Comparison of ENCODE assay signal across 8 mouse cellular contexts in the genomic region with DNA sequence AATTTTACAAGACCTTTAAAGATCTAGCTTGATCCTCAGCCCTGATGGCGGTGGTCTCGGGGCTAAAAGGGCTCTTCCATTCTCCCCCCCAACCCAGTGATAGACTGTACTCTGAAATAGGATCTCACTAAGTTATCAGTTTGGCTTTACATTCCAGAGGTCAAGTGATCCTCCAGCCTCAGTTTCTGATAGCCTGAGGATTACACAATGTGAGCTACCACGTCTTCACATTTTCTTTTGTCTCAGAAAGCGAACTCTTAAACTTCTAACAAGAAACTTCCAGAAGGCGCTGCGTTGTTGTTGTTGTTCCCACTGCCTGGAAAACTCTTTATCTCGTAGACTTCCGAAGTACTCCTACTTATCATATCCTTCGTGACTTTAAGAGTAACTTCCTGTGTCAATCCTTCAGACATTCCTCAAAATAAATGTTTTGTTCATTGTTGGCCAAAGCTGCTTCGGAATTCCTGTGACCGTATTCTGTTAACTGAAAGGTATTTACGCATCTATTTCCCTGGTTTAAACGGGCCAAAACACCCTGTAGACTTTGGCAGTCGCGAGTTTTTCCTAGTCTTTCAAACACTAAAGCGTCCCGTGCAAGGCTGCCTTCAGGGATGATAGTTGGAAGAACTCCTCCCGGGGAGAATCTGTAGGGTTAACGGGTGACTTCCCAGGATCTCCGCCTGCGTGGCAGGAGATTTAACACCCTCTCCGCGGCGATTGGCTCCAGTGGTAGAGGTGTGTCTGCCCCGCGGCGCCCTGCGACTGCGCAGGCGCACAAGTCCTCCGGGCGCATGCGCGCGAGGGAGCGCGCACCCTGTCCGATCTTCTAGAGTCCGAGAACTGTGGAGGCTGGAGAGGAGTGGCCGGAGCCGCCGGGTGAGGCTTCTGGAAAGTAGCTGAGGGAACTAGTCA. TPM values are rescaled to one million over a fixed set of nuclear protein-coding genes. Genes with fewer than 3 reads are reported as not detected.
DNase-seq lines count a peak whose midpoint lies in the region; ATAC-seq and TF ChIP-seq lines count a peak whose summit lies in the region.

A gene (plus strand): TSS at position 786 of the 912 bp plus-strand sequence.

- CTCF ChIA-PET in Patski (lab: Charles Lee): interaction anchor here (1.3 kb wide), 1 partner anchor 41 kb away, joined by 4 read pairs; no protein-coding TSS in a partner anchor

- H3K36me3 ChIP-seq in hindbrain, embryonic 13.5 days: peaks cover 10% of the 10 kb centered on the region

- ATAC-seq in Patski: peak; percentile 86
- ATAC-seq in hindbrain, embryonic 13.5 days (ENCODE audit: low FRiP score): peak; percentile 94

- DNase-seq in Patski (ENCODE audit: low read depth, low spot score): peak; percentile 89
- DNase-seq in cerebellum, postnatal 14 days: peak; percentile 92 to 97
- peak; percentile 90 to 91 for DNase-seq in frontal cortex, postnatal 14 days (ENCODE audit: low spot score in 2 of 2)
- DNase-seq in layer of hippocampus, postnatal 25 days (ENCODE audit: extremely low spot score in 1 of 2, low spot score in 1 of 2): peak; percentile 82 to 84
- peak; percentile 96 for DNase-seq in lung, postnatal 25 days (ENCODE audit: low spot score)
- DNase-seq in retina, embryonic 14.5 days (ENCODE audit: low spot score): peak; percentile 96
- peak; percentile 90 for DNase-seq in thymus, postnatal 4 days

- in situ Hi-C loops in Patski (cut with MboI; ENCODE audit: low pct_unique_long_range_greater_than_20kb): no loop called here

- H3K9me3 ChIP-seq in hindbrain, embryonic 13.5 days: no peaks in the 10 kb centered on the region

- peak within 1 kb of the TSS; percentile 73 for H3K4me2 ChIP-seq in hindbrain, embryonic 13.5 days

- no peaks in the 10 kb centered on the region for H3K27me3 ChIP-seq in Patski
- no peaks in the 10 kb centered on the region for H3K27me3 ChIP-seq in hindbrain, embryonic 13.5 days

- H3K4me3 ChIP-seq in hindbrain, embryonic 13.5 days: peak within 1 kb of the TSS; percentile 77

- peak within 1 kb of the TSS; percentile 76 for H3K27ac ChIP-seq in hindbrain, embryonic 13.5 days

- H3K9ac ChIP-seq in hindbrain, embryonic 13.5 days: peak within 1 kb of the TSS; percentile 83

- no peak for TF ChIP-seq CTCF in Patski (IDR thresholded peaks at IDR 0.05)

- peaks cover 33% of the 10 kb centered on the region for H3K4me1 ChIP-seq in hindbrain, embryonic 13.5 days (replicated peaks)

- WGBS in hindbrain, embryonic 13.5 days: 2% methylated on average over 42 of the region's 42 CpGs

- POLR2A ChIA-PET in Patski (lab: Charles Lee): interaction anchor here (1.5 kb wide), 1 partner anchor 13 kb away, joined by 3 read pairs; no protein-coding TSS in a partner anchor

RNA-seq across cellular contexts. Expression of the gene that starts here (rescaled TPM):
- 61.4 TPM for polyA plus RNA-seq in Patski (2021)
- polyA plus RNA-seq in hindbrain, embryonic 13.5 days (2015; fragmentation: Nextera tagmentation; extraction: Ambion mirVana): 22.1 and 23.7 TPM in 2 replicates
- total RNA-seq in layer of hippocampus, postnatal 25 days (2021): 10 to 100 TPM; 14.1 to 19.7 TPM

Comparison
In these comparisons a context has a peak if more than half of its experiments do, and no peak if none do; other contexts are left out.
1. Peak in every context shown above with its lines: DNase-seq, ATAC-seq, H3K4me3 ChIP-seq and H3K27ac ChIP-seq.